Mouse (Mus musculus): ENCODE data around the gene Bmp6. TPM values are rescaled to one million over a fixed set of nuclear protein-coding genes. Genes with fewer than 3 reads are reported as not detected.

Bmp6 gene
- polyA plus RNA-seq, 1 experiment from 2014 or later, result 3.1 TPM

GRCm38 (mm10) chr13:38534016-38534415 is 189.1 kb downstream of the Bmp6 start:
- Histone ChIP-seq H3K36me3 (ENCODE audit: insufficient read depth, low read length) (no peaks in the 10 kb centered on the region), H3K27ac (no peak overlapping the region), H3K4me3 (replicated peaks; ENCODE audit: low read depth, low read length) (no peak overlapping the region), H3K27me3 (ENCODE audit: insufficient read depth, low read length) (no peaks in the 10 kb centered on the region), H3K9me3 (replicated peaks; ENCODE audit: low read length) (no peaks in the 10 kb centered on the region), H3K9ac (ENCODE audit: low read depth, low read length) (no peak overlapping the region), H3K4me2 (ENCODE audit: low read length) (no peak overlapping the region), H3K4me1 (replicated peaks; ENCODE audit: insufficient read depth, low read length) (peaks cover 1% of the 10 kb centered on the region; the same call in 1 of the 2 replicates)
- ATAC-seq (replicated peaks; ENCODE audit: low FRiP score, low read depth), result no peak
- TF ChIP-seq CTCF (IDR thresholded peaks at IDR 0.05; ENCODE audit: low read depth), result no peak
- 49% methylated on average over 6 of the region's 6 CpGs for WGBS
- DNase-seq (ENCODE audit: low spot score), result peak; percentile 24

GRCm38 (mm10) chr13:38534731-38535130 is 189.8 kb downstream of the Bmp6 start:
- WGBS, result 85% methylated on average over 6 of the region's 6 CpGs
- no peak overlapping the region for H3K27ac ChIP-seq
- ATAC-seq (replicated peaks; ENCODE audit: low FRiP score, low read depth), result no peak
- H3K4me3 ChIP-seq (replicated peaks; ENCODE audit: low read depth, low read length), result no peak overlapping the region
- no peaks in the 10 kb centered on the region for H3K4me1 ChIP-seq (replicated peaks; ENCODE audit: insufficient read depth, low read length)
- H3K9me3 ChIP-seq (replicated peaks; ENCODE audit: low read length), result no peaks in the 10 kb centered on the region
- no peak overlapping the region for H3K9ac ChIP-seq (ENCODE audit: low read depth, low read length)
- no peaks in the 10 kb centered on the region for H3K27me3 ChIP-seq (ENCODE audit: insufficient read depth, low read length)
- H3K4me2 ChIP-seq (ENCODE audit: low read length), result no peak overlapping the region
- no peaks in the 10 kb centered on the region for H3K36me3 ChIP-seq (ENCODE audit: insufficient read depth, low read length)
- no peak for DNase-seq (ENCODE audit: low spot score)
- no peak for TF ChIP-seq CTCF (IDR thresholded peaks at IDR 0.05; ENCODE audit: low read depth)

GRCm38 (mm10) chr13:38537521-38537920 is 192.6 kb downstream of the Bmp6 start:
- Histone ChIP-seq H3K27ac (no peak overlapping the region), H3K4me3 (replicated peaks; ENCODE audit: low read depth, low read length) (no peak overlapping the region), H3K4me2 (ENCODE audit: low read length) (no peak overlapping the region), H3K9ac (ENCODE audit: low read depth, low read length) (no peak overlapping the region), H3K4me1 (replicated peaks; ENCODE audit: insufficient read depth, low read length) (no peaks in the 10 kb centered on the region), H3K36me3 (ENCODE audit: insufficient read depth, low read length) (no peaks in the 10 kb centered on the region), H3K27me3 (ENCODE audit: insufficient read depth, low read length) (no peaks in the 10 kb centered on the region), H3K9me3 (replicated peaks; ENCODE audit: low read length) (no peaks in the 10 kb centered on the region)
- no peak for DNase-seq (ENCODE audit: low spot score)
- ATAC-seq (replicated peaks; ENCODE audit: low FRiP score, low read depth), result no peak
- TF ChIP-seq CTCF (IDR thresholded peaks at IDR 0.05; ENCODE audit: low read depth), result no peak

GRCm38 (mm10) chr13:38539192-38539900 is 194.4 kb downstream of the Bmp6 start:
- no peaks in the 10 kb centered on the region for H3K27me3 ChIP-seq (ENCODE audit: insufficient read depth, low read length)
- no peak overlapping the region for H3K9ac ChIP-seq (ENCODE audit: low read depth, low read length)
- no peak for TF ChIP-seq CTCF (IDR thresholded peaks at IDR 0.05; ENCODE audit: low read depth)
- no peaks in the 10 kb centered on the region for H3K9me3 ChIP-seq (replicated peaks; ENCODE audit: low read length)
- ATAC-seq (replicated peaks; ENCODE audit: low FRiP score, low read depth) (no peak), DNase-seq (ENCODE audit: low spot score) (no peak)
- H3K36me3 ChIP-seq (ENCODE audit: insufficient read depth, low read length), result no peaks in the 10 kb centered on the region
- WGBS, result 91% methylated on average over 7 of the region's 7 CpGs
- no peak overlapping the region for H3K27ac ChIP-seq
- no peak overlapping the region for H3K4me3 ChIP-seq (replicated peaks; ENCODE audit: low read depth, low read length)
- no peak overlapping the region for H3K4me2 ChIP-seq (ENCODE audit: low read length)
- no peaks in the 10 kb centered on the region for H3K4me1 ChIP-seq (replicated peaks; ENCODE audit: insufficient read depth, low read length)

GRCm38 (mm10) chr13:38543455-38544125 is 198.7 kb downstream of the Bmp6 start:
- H3K9ac ChIP-seq (ENCODE audit: low read depth, low read length), result no peak overlapping the region
- no peaks in the 10 kb centered on the region for H3K9me3 ChIP-seq (replicated peaks; ENCODE audit: low read length)
- WGBS, result 90% methylated on average over 8 of the region's 8 CpGs
- no peaks in the 10 kb centered on the region for H3K27me3 ChIP-seq (ENCODE audit: insufficient read depth, low read length)
- no peaks in the 10 kb centered on the region for H3K4me1 ChIP-seq (replicated peaks; ENCODE audit: insufficient read depth, low read length)
- no peak for TF ChIP-seq CTCF (IDR thresholded peaks at IDR 0.05; ENCODE audit: low read depth)
- DNase-seq (ENCODE audit: low spot score) (no peak), ATAC-seq (replicated peaks; ENCODE audit: low FRiP score, low read depth) (no peak)
- no peak overlapping the region for H3K4me2 ChIP-seq (ENCODE audit: low read length)
- no peak overlapping the region for H3K4me3 ChIP-seq (replicated peaks; ENCODE audit: low read depth, low read length)
- H3K36me3 ChIP-seq (ENCODE audit: insufficient read depth, low read length), result no peaks in the 10 kb centered on the region
- H3K27ac ChIP-seq, result no peak overlapping the region

- Histone ChIP-seq H3K9ac (ENCODE audit: low read depth, low read length) (no peak overlapping the region), H3K4me2 (ENCODE audit: low read length) (no peak overlapping the region), H3K4me1 (replicated peaks; ENCODE audit: insufficient read depth, low read length) (no peaks in the 10 kb centered on the region), H3K27ac (no peak overlapping the region), H3K9me3 (replicated peaks; ENCODE audit: low read length) (no peaks in the 10 kb centered on the region), H3K27me3 (ENCODE audit: insufficient read depth, low read length) (no peaks in the 10 kb centered on the region), H3K4me3 (replicated peaks; ENCODE audit: low read depth, low read length) (no peak overlapping the region), H3K36me3 (ENCODE audit: insufficient read depth, low read length) (no peaks in the 10 kb centered on the region)
- DNase-seq (ENCODE audit: low spot score) (no peak), ATAC-seq (replicated peaks; ENCODE audit: low FRiP score, low read depth) (no peak)
- no peak for TF ChIP-seq CTCF (IDR thresholded peaks at IDR 0.05; ENCODE audit: low read depth)
- WGBS, result 76% methylated on average over 8 of the region's 8 CpGs
Observed at GRCm38 (mm10) chr13:38544769-38545445, 200.0 kb downstream of the Bmp6 start.
